ENCODE assay signal across 8 mouse cellular contexts in genomic region chr11:98941826-98942550, GRCm38 (mm10). TPM values are rescaled to one million over a fixed set of nuclear protein-coding genes. Genes with fewer than 3 reads are reported as not detected.
DNase-seq lines count a peak whose midpoint lies in the region; ATAC-seq and TF ChIP-seq lines count a peak whose summit lies in the region.

No protein-coding gene starts in this region.

- TF ChIP-seq CTCF in cortical plate, adult 2 months (IDR thresholded peaks at IDR 0.05; ENCODE audit: extremely low read depth, insufficient read depth, low read length) = no peak
- TF ChIP-seq CTCF in liver, embryonic 14.5 days (IDR thresholded peaks at IDR 0.05; ENCODE audit: low read depth) = no peak

- H3K9me3 ChIP-seq in ES-E14 (ENCODE audit: control insufficient read depth, insufficient read depth, low read depth, low read length) = no peaks in the 10 kb centered on the region
- H3K9me3 ChIP-seq in intestine, embryonic 15.5 days = no peaks in the 10 kb centered on the region
- no peaks in the 10 kb centered on the region for H3K9me3 ChIP-seq in liver, embryonic 14.5 days (ENCODE audit: control insufficient read depth, low read length)

- peak overlapping the region; percentile 73 for H3K9ac ChIP-seq in ES-E14 (ENCODE audit: insufficient read depth, low read depth, low read length, poor library complexity, severe bottlenecking)
- H3K9ac ChIP-seq in intestine, embryonic 15.5 days = peak overlapping the region; percentile 45
- H3K9ac ChIP-seq in liver, embryonic 14.5 days (replicated peaks) = peak overlapping the region; percentile 50; the same call in 1 of the 2 replicates

- 0 out of 2 replicates have a peak, but pooled peaks have one; percentile 26 for TF ChIP-seq POLR2A in cortical plate, adult 2 months (IDR thresholded peaks at IDR 0.05; ENCODE audit: extremely low read depth, insufficient read depth, low read length)
- peak; percentile 46 for TF ChIP-seq POLR2A in myocyte (IDR thresholded peaks at IDR 0.05; ENCODE audit: insufficient read length, low read depth)

- H3K27me3 ChIP-seq in intestine, embryonic 15.5 days (replicated peaks) = no peaks in the 10 kb centered on the region
- peaks cover 19% of the 10 kb centered on the region for H3K27me3 ChIP-seq in liver, embryonic 14.5 days (ENCODE audit: control insufficient read depth, insufficient read depth, low read length)
- no peaks in the 10 kb centered on the region for H3K27me3 ChIP-seq in myocyte (ENCODE audit: control insufficient read depth, insufficient read depth, insufficient read length)

- TF ChIP-seq EP300 in liver, embryonic 14.5 days (IDR thresholded peaks at IDR 0.05; ENCODE audit: low read depth) = no peak

- H3K4me2 ChIP-seq in intestine, embryonic 15.5 days (replicated peaks) = peak overlapping the region; percentile 78
- peak overlapping the region; percentile 73 for H3K4me2 ChIP-seq in liver, embryonic 14.5 days (ENCODE audit: low read depth)
- peak overlapping the region; percentile 96 for H3K4me2 ChIP-seq in myocyte (ENCODE audit: low read depth)

- ATAC-seq in intestine, embryonic 15.5 days = peak; percentile 32
- ATAC-seq in liver, embryonic 14.5 days (ENCODE audit: insufficient read depth) = peak; percentile 46

- H3K4me1 ChIP-seq in ES-E14 (ENCODE audit: control insufficient read depth in 2 of 2, insufficient read depth in 2 of 2, low read length in 2 of 2, poor library complexity in 1 of 2) = peaks cover 9 to 44% of the 10 kb centered on the region in 2 experiments
- peaks cover 10% of the 10 kb centered on the region for H3K4me1 ChIP-seq in cortical plate, adult 2 months (ENCODE audit: control insufficient read depth, insufficient read depth, low read length)
- peaks cover 80% of the 10 kb centered on the region for H3K4me1 ChIP-seq in intestine, embryonic 15.5 days (replicated peaks)
- peaks cover 3 to 47% of the 10 kb centered on the region in 2 experiments; a peak in 2 of 4 replicates for H3K4me1 ChIP-seq in liver, embryonic 14.5 days (replicated peaks; ENCODE audit: control insufficient read depth in 2 of 2, insufficient read depth in 2 of 2, low read length in 1 of 2)

- peak overlapping the region; percentile 60 to 64 for H3K4me3 ChIP-seq in ES-E14 (ENCODE audit: insufficient read depth in 1 of 2, low read depth in 1 of 2, low read length in 2 of 2, poor library complexity in 1 of 2, severe bottlenecking in 1 of 2)
- peak overlapping the region; percentile 25 for H3K4me3 ChIP-seq in cortical plate, adult 2 months (ENCODE audit: insufficient read depth, low read length)
- peak overlapping the region; percentile 82 for H3K4me3 ChIP-seq in intestine, embryonic 15.5 days (replicated peaks)
- peak overlapping the region; percentile 42 to 73 for H3K4me3 ChIP-seq in liver, embryonic 14.5 days (ENCODE audit: insufficient read depth in 1 of 2, low read depth in 2 of 2, low read length in 2 of 2)
- H3K4me3 ChIP-seq in myocyte = peak overlapping the region; percentile 73

- peaks cover 72% of the 10 kb centered on the region for H3K79me2 ChIP-seq in myocyte (ENCODE audit: control insufficient read depth, insufficient read depth)

- peak overlapping the region; percentile 3 for H3ac ChIP-seq in myocyte (ENCODE audit: control insufficient read depth, insufficient read length)

- in situ Hi-C loops in ES-E14 (cut with MboI; ENCODE audit: low sequenced_read_pairs in 2 of 2, unreplicated experiment in 2 of 2) = no loop called here

- 9% methylated on average over 15 of the region's 15 CpGs for WGBS in intestine, embryonic 15.5 days
- 5% methylated on average over 15 of the region's 15 CpGs for WGBS in liver, embryonic 14.5 days (ENCODE audit: insufficient replicate concordance)

- peak; percentile 96 for DNase-seq in 3T3-L1 (ENCODE audit: low read depth, low spot score)
- no peak for DNase-seq in ES-E14 (ENCODE audit: low read depth, low spot score)
- peak; percentile 79 for DNase-seq in gastrocnemius, postnatal 25 days
- DNase-seq in liver, embryonic 14.5 days (ENCODE audit: low read depth in 3 of 3, low spot score in 3 of 3) = peak; percentile 62 to 73 (median 64)
- peak; percentile 80 to 92 for DNase-seq in thymus, adult 18-20 months

- peak overlapping the region; percentile 90 for H3K27ac ChIP-seq in ES-E14 (ENCODE audit: insufficient read depth, low read depth, low read length, poor library complexity, severe bottlenecking)
- H3K27ac ChIP-seq in cortical plate, adult 2 months (ENCODE audit: insufficient read depth, low read length) = peak overlapping the region; percentile 85
- peak overlapping the region; percentile 96 for H3K27ac ChIP-seq in intestine, embryonic 15.5 days
- peak overlapping the region; percentile 43 for H3K27ac ChIP-seq in liver, embryonic 14.5 days

- no peaks in the 10 kb centered on the region for H3K36me3 ChIP-seq in ES-E14 (ENCODE audit: control insufficient read depth, insufficient read depth, low read length, poor library complexity, severe bottlenecking)
- H3K36me3 ChIP-seq in intestine, embryonic 15.5 days = no peaks in the 10 kb centered on the region
- H3K36me3 ChIP-seq in liver, embryonic 14.5 days (replicated peaks; ENCODE audit: control insufficient read depth, insufficient read depth, low read depth) = no peaks in the 10 kb centered on the region
- no peaks in the 10 kb centered on the region for H3K36me3 ChIP-seq in myocyte (ENCODE audit: control insufficient read depth, insufficient read depth)

TF ChIP-seq in ES-E14, 5 proteins besides CTCF, POLR2A, EP300 and RAD21:
- TF ChIP-seq ZNF384 (IDR thresholded peaks at IDR 0.05; ENCODE audit: low read depth, low read length) = peak; percentile 96
- no peak for TF ChIP-seq ZC3H11A (IDR thresholded peaks at IDR 0.05; ENCODE audit: borderline replicate concordance, low read depth, low read length)
- peak; percentile 36; the same call in 1 of the 2 replicates for TF ChIP-seq MAFK (IDR thresholded peaks at IDR 0.05; ENCODE audit: insufficient read depth, low read depth, low read length)
- no peak for TF ChIP-seq HCFC1 (IDR thresholded peaks at IDR 0.05; ENCODE audit: borderline replicate concordance, insufficient read depth, low read length)

TF ChIP-seq in myocyte, 11 proteins besides CTCF, POLR2A, EP300 and RAD21:
- TF ChIP-seq MYOD1 (IDR thresholded peaks at IDR 0.05; ENCODE audit: control insufficient read depth in 1 of 3, insufficient read length in 2 of 3, low read depth in 2 of 3) (peak in 2 of 3 experiments; percentile 14 to 61), SRF (IDR thresholded peaks at IDR 0.05; ENCODE audit: control insufficient read depth, insufficient read length, low read depth) (no peak), E2F4 (IDR thresholded peaks at IDR 0.05; ENCODE audit: insufficient read depth) (no peak), TCF12 (IDR thresholded peaks at IDR 0.05; ENCODE audit: insufficient read depth, poor library complexity, severe bottlenecking) (no peak), REST (IDR thresholded peaks at IDR 0.05; ENCODE audit: insufficient read depth, insufficient read length) (no peak), USF1 (IDR thresholded peaks at IDR 0.05; ENCODE audit: low read depth) (peak; percentile 99), CEBPB (IDR thresholded peaks at IDR 0.05; ENCODE audit: insufficient read depth, poor library complexity, severe bottlenecking) (no peak), MAX (IDR thresholded peaks at IDR 0.05; ENCODE audit: low read depth) (no peak), POLR2AphosphoS2 (IDR thresholded peaks at IDR 0.05; ENCODE audit: insufficient read length, low read depth) (peak; percentile 66), TCF3 (IDR thresholded peaks at IDR 0.05; ENCODE audit: insufficient read length, low read depth) (no peak), MYOG (IDR thresholded peaks at IDR 0.05; ENCODE audit: control insufficient read depth in 1 of 3, insufficient read depth in 1 of 3, insufficient read length in 2 of 3, low read depth in 2 of 3) (peak in 1 of 3 experiments; percentile 25)

RNA-seq across cellular contexts. Expression of gene Rara, which starts 14.4 kb away (rescaled TPM):
- total RNA-seq in ES-E14 (2012; rRNA removed) = 25.8 and 30.1 TPM in 2 replicates
- polyA plus RNA-seq in cortical plate, adult 2 months (2012; rRNA removed) = 6.3 and 6.8 TPM in 2 replicates
- 10 to 100 TPM in 1 of 2 experiments, 1 to 10 TPM in 1; 9.4 to 12.8 TPM for total RNA-seq in gastrocnemius, postnatal 25 days (2021)
- polyA plus RNA-seq in intestine, embryonic 15.5 days (2015; fragmentation: Nextera tagmentation; extraction: Ambion mirVana) = 30.7 and 31.5 TPM in 2 replicates
- 1.9 and 2.3 TPM in 2 replicates for polyA plus RNA-seq in liver, embryonic 14.5 days (2012; rRNA removed)
- polyA plus RNA-seq in liver, embryonic 14.5 days (2014; fragmentation: Nextera tagmentation; extraction: Ambion mirVana) = 3.0 and 3.2 TPM in 2 replicates
- polyA plus RNA-seq in myocyte (2012; fragmentation: generic; extraction: Trizol) = 27.3 TPM

RNA-seq across cellular contexts. Expression of gene Cdc6, which starts 34.4 kb away (rescaled TPM):
- 32.7 and 51.3 TPM in 2 replicates for total RNA-seq in ES-E14 (2012; rRNA removed)
- 0.40 and 0.56 TPM in 2 replicates for polyA plus RNA-seq in cortical plate, adult 2 months (2012; rRNA removed)
- total RNA-seq in gastrocnemius, postnatal 25 days (2021) = under 1 TPM; 0.13 to 0.56 TPM
- polyA plus RNA-seq in intestine, embryonic 15.5 days (2015; fragmentation: Nextera tagmentation; extraction: Ambion mirVana) = 24.0 and 26.7 TPM in 2 replicates
- 16.9 and 28.6 TPM in 2 replicates for polyA plus RNA-seq in liver, embryonic 14.5 days (2012; rRNA removed)
- 64.1 and 71.0 TPM in 2 replicates for polyA plus RNA-seq in liver, embryonic 14.5 days (2014; fragmentation: Nextera tagmentation; extraction: Ambion mirVana)
- polyA plus RNA-seq in myocyte (2012; fragmentation: generic; extraction: Trizol) = 2.6 TPM

RNA-seq across cellular contexts. Expression of gene Gjd3, which starts 40.8 kb away (rescaled TPM):
- total RNA-seq in ES-E14 (2012; rRNA removed) = 0.27 and 1.7 TPM in 2 replicates
- polyA plus RNA-seq in cortical plate, adult 2 months (2012; rRNA removed) = 3.4 and 3.5 TPM in 2 replicates
- total RNA-seq in gastrocnemius, postnatal 25 days (2021) = not detected
- 0.20 and 0.35 TPM in 2 replicates for polyA plus RNA-seq in intestine, embryonic 15.5 days (2015; fragmentation: Nextera tagmentation; extraction: Ambion mirVana)
- not detected in 2 replicates for polyA plus RNA-seq in liver, embryonic 14.5 days (2012; rRNA removed)
- not detected in 2 replicates for polyA plus RNA-seq in liver, embryonic 14.5 days (2014; fragmentation: Nextera tagmentation; extraction: Ambion mirVana)
- polyA plus RNA-seq in myocyte (2012; fragmentation: generic; extraction: Trizol) = 0.05 TPM

Comparison
In these comparisons a context has a peak if more than half of its experiments do, and no peak if none do; other contexts are left out.
1. H3K27ac ChIP-seq: peak in every context shown above with its lines; median percentile 96 in intestine, embryonic 15.5 days; 90 in ES-E14; 85 in cortical plate, adult 2 months; 43 in liver, embryonic 14.5 days.
2. H3K4me3 ChIP-seq: peak in every context shown above with its lines; median percentile 82 in intestine, embryonic 15.5 days; 73 in myocyte; 62 in ES-E14; 58 in liver, embryonic 14.5 days; 25 in cortical plate, adult 2 months.